Mouse (Mus musculus): Measurements from ENCODE around the gene Zfp91. TPM values are rescaled to one million over a fixed set of nuclear protein-coding genes. Genes with fewer than 3 reads are reported as not detected.

Zfp91 gene
- polyA plus RNA-seq, 1 experiment from 2014 or later, result 11.5 TPM

DNA sequence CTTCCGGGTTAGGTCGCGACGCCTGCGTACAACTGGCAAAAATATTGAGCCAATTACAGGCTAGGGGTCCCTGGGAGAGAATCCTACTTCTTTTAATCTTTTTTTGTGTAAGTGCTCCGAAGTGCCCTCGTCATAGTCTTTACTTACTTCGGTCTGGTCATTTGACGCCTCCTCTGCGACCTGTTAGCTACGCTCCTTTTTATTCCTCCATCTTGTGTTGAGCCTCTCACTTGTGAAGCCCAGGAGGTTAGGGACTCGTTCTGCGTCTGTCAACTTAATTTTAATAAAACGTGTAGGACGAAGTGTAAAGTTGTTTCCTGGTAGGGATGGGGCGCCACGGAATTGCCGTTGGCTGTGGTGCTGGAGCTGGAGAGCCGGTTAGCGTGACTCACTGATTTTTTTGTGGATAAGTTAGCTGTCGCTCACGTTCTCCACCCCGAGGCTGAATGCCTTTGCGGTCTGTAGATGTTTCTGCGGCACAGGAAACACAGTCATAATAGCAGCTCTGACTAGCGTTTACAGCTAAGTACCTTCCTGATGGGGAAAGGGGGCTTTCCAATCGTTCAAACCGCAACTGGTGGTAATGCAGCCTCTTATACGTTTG is 504 bp upstream of the Zfp91 start:
- ATAC-seq (ENCODE audit: low read depth), result peak; percentile 16
- Histone ChIP-seq H3K9ac (ENCODE audit: low read length) (peak overlapping the region; percentile 82), H3K27ac (ENCODE audit: low read length) (peak overlapping the region; percentile 100), H3K4me3 (ENCODE audit: low read length) (peak overlapping the region; percentile 98), H3K4me2 (ENCODE audit: low read depth, low read length) (peak overlapping the region; percentile 82), H3K4me1 (replicated peaks; ENCODE audit: control insufficient read depth, insufficient read depth, low read length) (peaks cover 2% of the 10 kb centered on the region), H3K36me3 (ENCODE audit: control insufficient read depth, insufficient read depth, low read length) (no peaks in the 10 kb centered on the region), H3K27me3 (ENCODE audit: control insufficient read depth, insufficient read depth, low read depth, low read length) (no peaks in the 10 kb centered on the region), H3K9me3 (ENCODE audit: control insufficient read depth, low read length) (no peaks in the 10 kb centered on the region)
- under 1% methylated on average over 29 of the region's 29 CpGs for WGBS

DNA sequence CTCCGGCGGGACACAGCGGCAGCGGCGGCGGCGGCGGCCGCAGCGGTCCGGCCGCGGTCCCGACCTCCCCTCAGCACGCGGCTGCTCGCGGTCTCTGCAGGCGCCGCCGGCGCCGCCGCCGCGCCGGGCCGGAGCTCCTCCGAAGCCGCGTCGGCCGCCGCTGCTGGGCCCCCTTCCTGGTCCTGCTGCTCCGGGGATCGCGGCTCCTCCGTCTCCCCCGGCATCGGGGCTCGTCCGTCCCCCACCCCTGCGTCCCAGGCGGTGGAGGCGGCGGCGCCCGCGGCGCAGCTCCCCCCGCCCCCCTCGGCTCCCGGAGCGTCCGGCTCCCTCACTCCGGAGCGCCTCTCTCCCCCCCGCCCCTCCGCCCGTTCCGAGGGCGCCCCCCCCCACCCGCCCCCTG is 816 bp downstream of the Zfp91 start:
- Histone ChIP-seq H3K36me3 (ENCODE audit: control insufficient read depth, insufficient read depth, low read length) (no peaks in the 10 kb centered on the region), H3K4me3 (ENCODE audit: low read length) (peak overlapping the region; percentile 98), H3K27me3 (ENCODE audit: control insufficient read depth, insufficient read depth, low read depth, low read length) (no peaks in the 10 kb centered on the region), H3K9me3 (ENCODE audit: control insufficient read depth, low read length) (no peaks in the 10 kb centered on the region), H3K9ac (ENCODE audit: low read length) (peak overlapping the region; percentile 98), H3K4me2 (ENCODE audit: low read depth, low read length) (peak overlapping the region; percentile 59; the same call in 1 of the 2 replicates), H3K4me1 (replicated peaks; ENCODE audit: control insufficient read depth, insufficient read depth, low read length) (peaks cover 6% of the 10 kb centered on the region), H3K27ac (ENCODE audit: low read length) (peak overlapping the region; percentile 100)
- ATAC-seq (ENCODE audit: low read depth), result no peak; the same call in 1 of the 2 replicates
- WGBS, result 2% methylated on average over 35 of the region's 63 CpGs

DNA sequence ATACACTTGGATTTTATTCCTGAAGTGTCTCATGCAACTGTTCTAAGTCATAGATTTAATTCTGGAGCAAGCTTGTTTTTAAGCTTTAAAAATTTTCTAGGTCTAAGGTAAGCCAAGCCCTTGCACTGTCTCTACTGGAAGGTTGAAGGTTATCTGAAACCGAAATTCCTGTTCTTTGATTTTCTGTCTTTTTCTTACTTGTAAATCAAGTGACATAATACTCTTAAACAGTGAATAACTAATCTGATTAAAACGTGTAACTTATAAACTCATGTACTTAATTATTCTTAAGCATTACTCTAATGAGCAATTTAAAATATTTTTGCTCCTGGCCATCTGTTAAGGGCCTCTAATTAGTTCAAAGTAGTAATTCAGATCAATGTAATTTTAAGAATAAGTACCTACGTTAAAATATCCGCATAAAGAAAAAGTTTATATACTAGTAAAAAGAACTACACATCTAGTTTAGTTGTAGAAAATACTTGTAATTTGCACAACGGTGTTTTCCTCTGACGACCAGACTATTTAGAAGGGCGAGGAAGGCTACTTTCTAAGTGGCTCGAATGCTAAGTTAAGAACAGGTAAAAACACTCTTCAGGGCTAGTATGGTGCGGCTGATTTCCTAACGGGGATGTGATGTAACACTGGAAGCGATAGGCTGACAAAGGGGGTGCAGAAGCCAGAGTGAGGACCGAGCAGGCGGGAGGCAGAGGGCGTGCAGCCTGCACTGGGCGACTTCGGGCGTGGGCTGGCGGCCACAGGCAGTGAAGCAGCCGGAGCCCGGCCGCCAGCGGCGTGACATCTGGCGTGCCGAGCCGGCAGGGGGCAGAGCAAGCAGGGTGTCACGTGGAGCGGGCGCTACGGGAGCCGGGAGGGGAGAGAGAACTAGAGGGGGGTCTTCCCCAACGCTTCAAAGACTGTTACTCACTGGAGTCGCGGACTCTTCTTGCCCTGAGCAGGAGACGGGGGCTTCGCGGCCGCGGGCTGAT is 1.6 kb downstream of the Zfp91 start:
- ATAC-seq (ENCODE audit: low read depth), result peak; percentile 68
- Histone ChIP-seq H3K36me3 (ENCODE audit: control insufficient read depth, insufficient read depth, low read length) (no peaks in the 10 kb centered on the region), H3K9ac (ENCODE audit: low read length) (peak overlapping the region; percentile 98), H3K4me3 (ENCODE audit: low read length) (peak overlapping the region; percentile 98), H3K9me3 (ENCODE audit: control insufficient read depth, low read length) (no peaks in the 10 kb centered on the region), H3K4me1 (replicated peaks; ENCODE audit: control insufficient read depth, insufficient read depth, low read length) (peaks cover 6% of the 10 kb centered on the region), H3K27me3 (ENCODE audit: control insufficient read depth, insufficient read depth, low read depth, low read length) (no peaks in the 10 kb centered on the region), H3K27ac (ENCODE audit: low read length) (peak overlapping the region; percentile 100), H3K4me2 (ENCODE audit: low read depth, low read length) (peak overlapping the region; percentile 59)
- WGBS, result under 1% methylated on average over 38 of the region's 39 CpGs

DNA sequence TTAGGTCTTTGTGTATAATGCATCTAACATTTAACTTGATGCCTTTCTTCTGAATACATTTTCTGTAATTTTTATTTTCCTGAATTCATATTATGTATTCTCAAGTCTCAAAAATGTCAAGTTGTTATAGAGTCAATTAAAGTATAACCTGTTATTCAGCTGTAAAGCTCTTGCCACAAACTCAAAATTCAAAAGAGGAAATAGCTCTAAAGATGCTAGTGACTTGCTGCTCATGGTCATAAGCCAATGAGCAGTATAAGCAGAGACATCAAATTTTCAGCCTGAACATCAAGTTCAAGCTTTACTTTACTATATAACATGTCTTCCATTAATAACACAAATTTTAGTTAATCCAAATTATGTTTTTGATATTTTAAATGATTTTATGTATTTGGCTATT is 3.6 kb downstream of the Zfp91 start:
- Histone ChIP-seq H3K27ac (ENCODE audit: low read length) (no peak overlapping the region), H3K4me2 (ENCODE audit: low read depth, low read length) (no peak overlapping the region), H3K36me3 (ENCODE audit: control insufficient read depth, insufficient read depth, low read length) (no peaks in the 10 kb centered on the region), H3K27me3 (ENCODE audit: control insufficient read depth, insufficient read depth, low read depth, low read length) (no peaks in the 10 kb centered on the region), H3K9ac (ENCODE audit: low read length) (no peak overlapping the region), H3K4me3 (ENCODE audit: low read length) (no peak overlapping the region), H3K9me3 (ENCODE audit: control insufficient read depth, low read length) (no peaks in the 10 kb centered on the region), H3K4me1 (replicated peaks; ENCODE audit: control insufficient read depth, insufficient read depth, low read length) (peaks cover 6% of the 10 kb centered on the region)
- no peak for ATAC-seq (ENCODE audit: low read depth)

DNA sequence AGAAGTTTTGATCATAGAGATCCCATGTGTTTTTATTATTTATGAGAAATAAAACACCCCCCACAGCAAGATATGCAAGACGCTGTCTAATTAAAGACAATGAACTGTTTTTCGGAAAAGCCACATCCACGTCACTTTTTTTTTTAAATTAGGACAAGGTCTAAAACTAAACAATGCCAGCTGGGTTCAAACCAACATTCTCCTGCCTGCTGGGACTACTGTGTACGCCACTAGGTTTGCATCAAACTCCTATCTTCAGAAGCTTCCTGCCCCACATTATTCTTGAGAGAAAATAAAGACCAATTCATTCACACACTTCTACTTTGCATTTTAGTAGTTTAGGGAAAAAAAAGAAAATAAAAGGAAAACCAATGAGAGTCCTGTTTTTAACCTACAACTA is 8.2 kb downstream of the Zfp91 start:
- peaks cover 6% of the 10 kb centered on the region; the same call in 1 of the 2 replicates for H3K4me1 ChIP-seq (replicated peaks; ENCODE audit: control insufficient read depth, insufficient read depth, low read length)
- 86% methylated on average over 4 of the region's 4 CpGs for WGBS
- H3K27ac ChIP-seq (ENCODE audit: low read length), result no peak overlapping the region
- ATAC-seq (ENCODE audit: low read depth), result no peak
- H3K4me3 ChIP-seq (ENCODE audit: low read length), result no peak overlapping the region
- H3K27me3 ChIP-seq (ENCODE audit: control insufficient read depth, insufficient read depth, low read depth, low read length), result no peaks in the 10 kb centered on the region
- no peak overlapping the region for H3K9ac ChIP-seq (ENCODE audit: low read length)
- H3K9me3 ChIP-seq (ENCODE audit: control insufficient read depth, low read length), result no peaks in the 10 kb centered on the region
- H3K36me3 ChIP-seq (ENCODE audit: control insufficient read depth, insufficient read depth, low read length), result peaks cover 2% of the 10 kb centered on the region; the same call in 1 of the 2 replicates
- H3K4me2 ChIP-seq (ENCODE audit: low read depth, low read length), result no peak overlapping the region

DNA sequence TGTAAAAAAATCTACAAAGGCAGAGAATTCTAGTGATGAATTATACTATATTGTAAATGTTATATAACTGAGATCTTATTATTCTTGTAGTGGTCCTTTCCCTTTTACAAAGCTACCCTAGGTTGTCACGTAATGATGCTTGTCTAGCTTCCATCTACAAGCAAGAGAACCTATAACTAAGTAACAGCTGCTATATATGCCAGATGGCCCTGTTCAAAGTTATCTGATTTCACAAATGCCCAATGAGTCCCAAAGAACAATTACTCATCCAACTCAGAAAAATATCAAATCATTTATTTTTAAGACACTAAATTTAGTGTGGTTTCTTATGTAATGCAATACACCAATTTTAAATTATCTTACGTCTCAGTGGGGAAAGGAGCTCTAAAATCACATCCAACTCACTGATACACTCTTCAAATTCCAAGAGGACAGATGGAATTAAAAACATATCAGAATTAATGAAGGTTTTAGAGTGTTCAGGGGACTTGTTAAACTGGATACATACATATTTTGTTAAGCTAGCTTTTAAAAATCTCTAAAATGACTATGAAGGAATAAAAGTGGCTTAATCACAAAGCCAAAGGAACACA is 9.0 kb downstream of the Zfp91 start:
- H3K9ac ChIP-seq (ENCODE audit: low read length), result no peak overlapping the region
- H3K4me2 ChIP-seq (ENCODE audit: low read depth, low read length), result no peak overlapping the region
- no peak overlapping the region for H3K4me3 ChIP-seq (ENCODE audit: low read length)
- peaks cover 2% of the 10 kb centered on the region; the same call in 1 of the 2 replicates for H3K36me3 ChIP-seq (ENCODE audit: control insufficient read depth, insufficient read depth, low read length)
- no peaks in the 10 kb centered on the region for H3K9me3 ChIP-seq (ENCODE audit: control insufficient read depth, low read length)
- no peaks in the 10 kb centered on the region for H3K27me3 ChIP-seq (ENCODE audit: control insufficient read depth, insufficient read depth, low read depth, low read length)
- H3K4me1 ChIP-seq (replicated peaks; ENCODE audit: control insufficient read depth, insufficient read depth, low read length), result peaks cover 6% of the 10 kb centered on the region; the same call in 1 of the 2 replicates
- no peak for ATAC-seq (ENCODE audit: low read depth)
- WGBS, result 88% methylated on average over 2 of the region's 2 CpGs
- no peak overlapping the region for H3K27ac ChIP-seq (ENCODE audit: low read length)

DNA sequence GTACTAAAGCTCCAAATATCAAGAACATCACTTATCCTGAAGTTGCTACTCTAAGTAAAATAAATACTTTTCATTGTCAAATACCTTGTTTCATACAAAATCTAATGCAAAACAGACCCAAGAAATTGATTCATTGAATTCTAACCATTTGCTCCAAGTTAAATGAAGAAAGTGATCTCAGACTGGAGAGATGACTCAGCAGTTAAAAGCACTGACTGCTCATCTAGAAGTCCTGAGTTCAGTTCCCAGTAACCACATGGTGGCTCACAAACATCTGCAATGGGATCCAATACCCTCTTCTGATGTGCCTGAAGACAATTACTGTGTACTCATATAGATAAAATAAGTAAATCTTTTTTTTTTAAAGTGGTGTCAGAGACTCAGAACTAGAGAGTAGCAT is 15.5 kb downstream of the Zfp91 start:
- no peak overlapping the region for H3K4me2 ChIP-seq (ENCODE audit: low read depth, low read length)
- ATAC-seq (ENCODE audit: low read depth), result no peak
- no peaks in the 10 kb centered on the region for H3K27me3 ChIP-seq (ENCODE audit: control insufficient read depth, insufficient read depth, low read depth, low read length)
- H3K9me3 ChIP-seq (ENCODE audit: control insufficient read depth, low read length), result no peaks in the 10 kb centered on the region
- H3K27ac ChIP-seq (ENCODE audit: low read length), result no peak overlapping the region
- no peak overlapping the region for H3K4me3 ChIP-seq (ENCODE audit: low read length)
- H3K9ac ChIP-seq (ENCODE audit: low read length), result no peak overlapping the region
- peaks cover 10% of the 10 kb centered on the region for H3K36me3 ChIP-seq (ENCODE audit: control insufficient read depth, insufficient read depth, low read length)
- no peaks in the 10 kb centered on the region for H3K4me1 ChIP-seq (replicated peaks; ENCODE audit: control insufficient read depth, insufficient read depth, low read length)

DNA sequence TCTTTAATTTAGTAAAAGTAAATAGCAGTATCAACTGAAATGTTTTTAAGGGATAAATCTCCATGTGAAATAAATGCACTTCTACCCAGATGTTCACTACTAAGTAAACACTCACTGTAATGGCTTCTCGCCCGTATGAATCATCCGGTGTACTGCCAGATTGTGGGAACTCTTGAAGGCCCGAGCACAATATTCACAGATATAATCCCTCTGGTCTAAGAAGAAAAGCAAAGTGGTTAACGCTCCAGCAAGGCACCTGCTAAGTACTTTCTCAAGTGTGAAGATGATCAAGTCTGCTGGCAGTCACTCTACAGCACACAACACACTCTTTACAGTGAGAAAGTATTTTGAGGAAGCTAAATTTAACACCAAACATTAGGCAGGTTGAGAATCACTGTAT is 25.0 kb downstream of the Zfp91 start:
- no peak overlapping the region for H3K27ac ChIP-seq (ENCODE audit: low read length)
- no peaks in the 10 kb centered on the region for H3K4me1 ChIP-seq (replicated peaks; ENCODE audit: control insufficient read depth, insufficient read depth, low read length)
- H3K4me2 ChIP-seq (ENCODE audit: low read depth, low read length), result no peak overlapping the region
- 51% methylated on average over 5 of the region's 5 CpGs for WGBS
- H3K9ac ChIP-seq (ENCODE audit: low read length), result no peak overlapping the region
- peaks cover 25% of the 10 kb centered on the region for H3K36me3 ChIP-seq (ENCODE audit: control insufficient read depth, insufficient read depth, low read length)
- no peaks in the 10 kb centered on the region for H3K9me3 ChIP-seq (ENCODE audit: control insufficient read depth, low read length)
- no peak overlapping the region for H3K4me3 ChIP-seq (ENCODE audit: low read length)
- no peaks in the 10 kb centered on the region for H3K27me3 ChIP-seq (ENCODE audit: control insufficient read depth, insufficient read depth, low read depth, low read length)
- ATAC-seq (ENCODE audit: low read depth), result no peak; the same call in 1 of the 2 replicates

DNA sequence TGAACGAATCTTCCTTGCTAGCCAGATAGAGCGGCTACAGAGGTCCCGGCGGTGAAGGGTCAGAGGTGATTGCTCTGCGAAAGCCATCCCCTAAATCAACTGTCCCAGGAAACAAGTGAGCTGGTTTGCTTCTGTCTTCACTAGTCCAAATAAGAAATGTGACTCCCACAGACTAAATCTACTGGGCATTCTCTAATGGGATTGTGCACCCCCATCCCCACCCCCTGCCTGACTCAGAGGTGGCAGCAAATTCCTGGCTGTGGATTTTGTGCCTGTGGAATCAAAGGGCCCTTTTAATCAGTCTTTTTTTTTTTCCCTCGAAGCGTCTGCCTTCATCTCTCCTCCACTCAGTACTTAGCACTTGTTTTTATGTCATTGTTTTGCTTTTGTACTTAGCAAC is 30.6 kb downstream of the Zfp91 start, which contains the start of gene Cntf:
Gene Cntf, minus strand, starts transcription at position 325 of the 400 bp plus-strand sequence.
- no peak for ATAC-seq (ENCODE audit: low read depth)
- H3K9ac ChIP-seq (ENCODE audit: low read length), result no peak within 1 kb of the TSS

More for the DNA sequence above, 30.6 kb downstream of the Zfp91 start, which contains the start of gene Cntf:
- Histone ChIP-seq H3K9me3 (ENCODE audit: control insufficient read depth, low read length) (no peaks in the 10 kb centered on the region), H3K4me2 (ENCODE audit: low read depth, low read length) (no peak within 1 kb of the TSS), H3K27me3 (ENCODE audit: control insufficient read depth, insufficient read depth, low read depth, low read length) (no peaks in the 10 kb centered on the region), H3K4me1 (replicated peaks; ENCODE audit: control insufficient read depth, insufficient read depth, low read length) (no peaks in the 10 kb centered on the region), H3K4me3 (ENCODE audit: low read length) (no peak within 1 kb of the TSS), H3K36me3 (ENCODE audit: control insufficient read depth, insufficient read depth, low read length) (peaks cover 28% of the 10 kb centered on the region), H3K27ac (ENCODE audit: low read length) (no peak within 1 kb of the TSS)
- 79% methylated on average over 7 of the region's 7 CpGs for WGBS

Measured in lung, embryonic 16.5 days (tissue).